Mouse (Mus musculus) neural tube, embryonic 14.5 days (tissue): ENCODE measurements around the gene Idh2. TPM values are rescaled to one million over a fixed set of nuclear protein-coding genes. Genes with fewer than 3 reads are reported as not detected.

Experiments
- ATAC-seq: fragments of 200-750 bp; cut with Nextera tagmentation; 2 replicates; pipeline ENCODE4 v1.8.0; 2017; ENCODE audit warnings: low read depth, mild to moderate bottlenecking, moderate TSS enrichment, moderate library complexity
- H3K27ac ChIP-seq: fragments of 300-500 bp; sonication (generic); 2 replicates; pipeline ENCODE4 v1.5.1; 2014; ENCODE audit warnings: low read depth, mild to moderate bottlenecking, control low read depth, low read length, moderate library complexity, mixed read lengths
- H3K27me3 ChIP-seq: fragments of 300-500 bp; sonication (generic); 2 replicates; pipeline ENCODE4 v1.6.1; 2014; ENCODE audit warnings: low read length; ENCODE audit not compliant: control insufficient read depth, insufficient read depth
- H3K36me3 ChIP-seq: fragments of 300-500 bp; sonication (generic); 2 replicates; pipeline ENCODE4 v1.6.1; 2014; ENCODE audit warnings: low read length, mixed read lengths; ENCODE audit not compliant: control insufficient read depth, insufficient read depth
- H3K4me1 ChIP-seq: fragments of 300-500 bp; sonication (generic); 2 replicates; pipeline ENCODE4 v1.6.1; 2014; ENCODE audit warnings: low read length; ENCODE audit not compliant: control insufficient read depth, insufficient read depth
- H3K4me2 ChIP-seq: fragments of 300-500 bp; sonication (generic); 2 replicates; pipeline ENCODE4 v1.6.1; 2014; ENCODE audit warnings: mild to moderate bottlenecking, low read depth, low read length, control low read depth
- H3K4me3 ChIP-seq: fragments of 300-500 bp; sonication (generic); 2 replicates; pipeline ENCODE4 v1.5.1; 2014; ENCODE audit warnings: low read depth, low read length, control low read depth, mixed read lengths
- H3K9ac ChIP-seq: fragments of 300-500 bp; sonication (generic); replicated peaks from 2 replicates; pipeline ENCODE4 v1.6.1; 2014; ENCODE audit warnings: low read depth, mild to moderate bottlenecking, control low read depth, low read length, mixed read lengths
- H3K9me3 ChIP-seq: fragments of 300-500 bp; sonication (generic); 2 replicates; pipeline ENCODE4 v1.6.1; 2016; ENCODE audit warnings: low read length; ENCODE audit not compliant: control insufficient read depth
- WGBS: fragments of 180-500 bp; shearing (Covaris S2); extraction: QIAGEN DNeasy Blood & Tissue Kit; methylation state at CpG from one replicate; pipeline ENCODE4 v1.1.7; 2014; 5-methylcytosine and 5-hydroxymethylcytosine counted together
- polyA plus RNA-seq: library from polyadenylated mRNA; unstranded; fragments of >200 nt; fragmentation: Nextera tagmentation; extraction: Ambion mirVana; gene quantifications from 2 replicates; pipeline ENCODE4 v1.2.1, GENCODE M21; 2014

Idh2 gene
- polyA plus RNA-seq, 1 experiment from 2014 or later = 189 TPM

DNA sequence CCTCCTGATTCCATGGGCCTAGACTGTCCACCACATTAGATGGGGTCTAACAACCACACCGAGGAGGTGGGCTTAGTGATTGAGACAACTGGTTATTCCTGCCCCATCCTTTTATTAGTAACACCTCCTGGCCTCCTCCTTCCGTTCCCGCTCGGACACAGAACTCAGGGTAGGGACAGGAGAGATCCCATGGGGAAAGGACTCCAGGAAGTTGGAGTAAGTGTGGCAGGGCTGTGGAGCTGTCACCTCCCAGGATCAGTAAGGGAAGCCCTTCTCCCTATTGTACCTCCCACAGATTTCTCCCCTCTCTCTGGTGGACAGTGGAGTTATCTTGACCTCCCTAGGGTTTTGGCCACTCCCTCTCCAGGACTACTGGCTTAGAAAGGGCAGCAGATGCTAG, 68.2 kb downstream of the Idh2 start:
- WGBS = 82% methylated on average over 4 of the region's 4 CpGs
- H3K4me2 ChIP-seq = no peak overlapping the region
- H3K4me3 ChIP-seq = no peak overlapping the region
- no peaks in the 10 kb centered on the region for H3K36me3 ChIP-seq
- no peak overlapping the region for H3K27ac ChIP-seq
- no peak overlapping the region for H3K9ac ChIP-seq
- no peaks in the 10 kb centered on the region for H3K4me1 ChIP-seq
- H3K27me3 ChIP-seq = no peaks in the 10 kb centered on the region
- no peaks in the 10 kb centered on the region for H3K9me3 ChIP-seq
- no peak for ATAC-seq

Other genes starting within 250 kb of the Idh2 start
- 42.0 and 48.8 TPM in 2 replicates for gene Ap3s2, start 194.7 kb downstream of the Idh2 start, polyA plus RNA-seq
- 18.9 and 20.1 TPM in 2 replicates for gene Arpin, start 180.0 kb downstream of the Idh2 start, polyA plus RNA-seq
- gene Zfp710, start 90.6 kb downstream of the Idh2 start, polyA plus RNA-seq = 14.0 and 14.1 TPM in 2 replicates
- 18.7 and 25.7 TPM in 2 replicates for gene Sema4b, start 71.4 kb upstream of the Idh2 start, polyA plus RNA-seq
- gene Cib1, start 117.4 kb upstream of the Idh2 start, polyA plus RNA-seq = 26.4 and 38.0 TPM in 2 replicates
- 4.5 and 5.3 TPM in 2 replicates for gene Gdpgp1, start 117.5 kb upstream of the Idh2 start, polyA plus RNA-seq
- 3.1 and 4.2 TPM in 2 replicates for gene Ttll13, start 131.0 kb upstream of the Idh2 start, polyA plus RNA-seq
- gene Ngrn, start 145.8 kb upstream of the Idh2 start, polyA plus RNA-seq = 66.2 and 70.2 TPM in 2 replicates
- gene Vps33b, start 154.3 kb upstream of the Idh2 start, polyA plus RNA-seq = 34.9 and 35.3 TPM in 2 replicates
- gene Prc1, start 179.1 kb upstream of the Idh2 start, polyA plus RNA-seq = 21.5 and 24.9 TPM in 2 replicates
- gene Rccd1, start 209.1 kb upstream of the Idh2 start, polyA plus RNA-seq = 13.7 and 20.1 TPM in 2 replicates
- gene Unc45a, start 225.6 kb upstream of the Idh2 start, polyA plus RNA-seq = 32.3 and 41.0 TPM in 2 replicates
- 21.5 and 25.8 TPM in 2 replicates for gene Hddc3, start 227.7 kb upstream of the Idh2 start, polyA plus RNA-seq